Mouse (Mus musculus) kidney, embryonic 16.5 days (tissue): ENCODE measurements around the gene Utp3. TPM values are rescaled to one million over a fixed set of nuclear protein-coding genes. Genes with fewer than 3 reads are reported as not detected.
A peak's percentile ranks its signal among the peaks of the same experiment; 100 is the strongest.

Experiments used
- ATAC-seq: fragments of 200-750 bp; cut with Nextera tagmentation; 2 replicates; pipeline ENCODE4 v1.8.0; 2017; ENCODE audit warnings: moderate TSS enrichment; ENCODE audit not compliant: low FRiP score, low TSS enrichment
- H3K27ac ChIP-seq: fragments of 300-500 bp; sonication (generic); 2 replicates; pipeline ENCODE4 v1.5.1; 2014; ENCODE audit warnings: low read length
- H3K27me3 ChIP-seq: fragments of 300-500 bp; sonication (generic); 2 replicates; pipeline ENCODE4 v1.6.1; 2014; ENCODE audit warnings: low read length, control low read depth, mixed read lengths; ENCODE audit not compliant: insufficient read depth
- H3K36me3 ChIP-seq: fragments of 300-500 bp; sonication (generic); 2 replicates; pipeline ENCODE4 v1.6.1; 2014; ENCODE audit warnings: low read length, control low read depth, mixed read lengths; ENCODE audit not compliant: insufficient read depth
- H3K4me1 ChIP-seq: fragments of 300-500 bp; sonication (generic); 2 replicates; pipeline ENCODE4 v1.6.1; 2014; ENCODE audit warnings: low read length, control low read depth, mixed read lengths; ENCODE audit not compliant: insufficient read depth
- H3K4me2 ChIP-seq: fragments of 300-500 bp; sonication (generic); replicated peaks from 2 replicates; pipeline ENCODE4 v1.6.1; 2014; ENCODE audit warnings: low read depth, low read length
- H3K4me3 ChIP-seq: fragments of 300-500 bp; sonication (generic); 2 replicates; pipeline ENCODE4 v1.5.1; 2014; ENCODE audit warnings: mild to moderate bottlenecking, low read length
- H3K9ac ChIP-seq: fragments of 300-500 bp; sonication (generic); replicated peaks from 2 replicates; pipeline ENCODE4 v1.6.1; 2014; ENCODE audit warnings: low read length
- H3K9me3 ChIP-seq: fragments of 300-500 bp; sonication (generic); 2 replicates; pipeline ENCODE4 v1.6.1; 2016; ENCODE audit warnings: low read length, control low read depth
- WGBS: fragments of 180-500 bp; shearing (Covaris S2); extraction: QIAGEN DNeasy Blood & Tissue Kit; methylation state at CpG from one replicate; pipeline ENCODE4 v1.1.7; 2014; 5-methylcytosine and 5-hydroxymethylcytosine counted together
- polyA plus RNA-seq: library from polyadenylated mRNA; unstranded; fragments of >200 nt; fragmentation: Nextera tagmentation; extraction: Ambion mirVana; gene quantifications from 2 replicates; pipeline ENCODE4 v1.2.1, GENCODE M21; 2015

Gene Utp3
- polyA plus RNA-seq, 1 experiment from 2014 or later: 78.0 TPM

DNA sequence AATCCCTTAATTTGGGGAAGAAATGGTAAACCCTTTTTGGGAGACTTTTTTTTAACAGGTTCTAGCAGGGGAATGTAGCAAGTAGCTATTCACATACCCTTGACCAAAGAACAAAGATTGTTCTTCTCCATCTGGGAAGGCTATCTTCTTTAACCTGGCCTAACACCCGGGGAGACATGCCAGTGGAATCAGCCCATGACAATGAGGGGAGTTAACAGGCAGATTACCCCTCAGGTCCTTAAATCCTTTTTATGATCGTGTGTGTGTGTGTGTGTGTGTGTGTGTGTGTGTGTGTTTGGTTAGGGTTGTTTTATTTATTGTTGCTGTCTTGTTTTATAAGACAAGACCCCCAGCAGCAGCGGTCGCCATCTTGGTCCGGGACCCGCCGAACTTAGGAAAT, 8.7 kb upstream of the Utp3 start:
- Histone ChIP-seq H3K4me2 (no peak overlapping the region), H3K27ac (no peak overlapping the region), H3K9ac (no peak overlapping the region), H3K4me1 (no peaks in the 10 kb centered on the region), H3K9me3 (no peaks in the 10 kb centered on the region), H3K27me3 (no peaks in the 10 kb centered on the region), H3K36me3 (no peaks in the 10 kb centered on the region), H3K4me3 (no peak overlapping the region)
- 84% methylated on average over 7 of the region's 7 CpGs for WGBS
- ATAC-seq: no peak

DNA sequence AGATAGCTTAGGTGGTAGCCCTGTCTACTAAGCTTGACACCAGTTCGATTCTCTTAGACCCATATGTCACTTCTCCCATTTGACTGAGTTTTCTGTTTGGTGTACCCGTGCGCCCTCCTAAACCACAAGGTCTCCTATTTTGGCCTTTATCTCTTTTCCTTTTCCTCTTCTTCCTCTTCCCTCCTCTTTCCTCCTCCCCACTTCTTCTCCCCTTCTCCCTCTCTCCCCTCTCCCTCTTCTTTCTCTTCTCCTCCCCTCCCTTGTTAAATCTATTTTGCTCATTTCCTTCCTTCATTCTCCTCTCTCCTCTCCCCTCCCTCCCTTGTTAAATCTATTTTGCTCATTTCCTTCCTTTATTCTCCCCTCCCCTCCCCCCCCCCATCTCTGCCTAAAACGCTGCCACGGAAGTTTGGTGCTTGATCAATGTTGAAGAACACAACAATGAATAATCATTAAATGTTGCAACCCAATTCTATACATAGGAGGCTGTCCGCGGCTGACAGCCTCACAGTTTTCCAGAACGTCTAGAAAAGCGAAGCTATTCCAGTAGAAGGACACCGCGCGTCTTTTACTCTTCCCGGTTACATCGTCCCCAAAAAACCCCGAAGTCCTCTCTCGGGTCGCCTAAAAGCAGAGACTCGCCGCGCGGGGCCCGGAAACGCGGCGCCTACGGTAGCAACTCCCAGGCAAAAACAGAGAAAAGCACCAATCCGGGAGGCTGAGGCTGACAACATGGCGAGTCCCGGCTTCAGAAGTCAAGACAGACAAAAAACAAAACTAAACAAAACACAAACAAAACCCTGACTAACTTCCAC, 784 bp upstream of the Utp3 start:
- peak overlapping the region; percentile 72 for H3K4me3 ChIP-seq
- no peaks in the 10 kb centered on the region for H3K27me3 ChIP-seq
- peak; percentile 67 for ATAC-seq
- peaks cover 16% of the 10 kb centered on the region for H3K4me1 ChIP-seq
- WGBS: 8% methylated on average over 29 of the region's 29 CpGs
- H3K4me2 ChIP-seq: peak overlapping the region; percentile 61
- H3K9me3 ChIP-seq: no peaks in the 10 kb centered on the region
- peaks cover 8% of the 10 kb centered on the region; the same call in 1 of the 2 replicates for H3K36me3 ChIP-seq
- H3K27ac ChIP-seq: peak overlapping the region; percentile 98
- H3K9ac ChIP-seq: peak overlapping the region; percentile 83

DNA sequence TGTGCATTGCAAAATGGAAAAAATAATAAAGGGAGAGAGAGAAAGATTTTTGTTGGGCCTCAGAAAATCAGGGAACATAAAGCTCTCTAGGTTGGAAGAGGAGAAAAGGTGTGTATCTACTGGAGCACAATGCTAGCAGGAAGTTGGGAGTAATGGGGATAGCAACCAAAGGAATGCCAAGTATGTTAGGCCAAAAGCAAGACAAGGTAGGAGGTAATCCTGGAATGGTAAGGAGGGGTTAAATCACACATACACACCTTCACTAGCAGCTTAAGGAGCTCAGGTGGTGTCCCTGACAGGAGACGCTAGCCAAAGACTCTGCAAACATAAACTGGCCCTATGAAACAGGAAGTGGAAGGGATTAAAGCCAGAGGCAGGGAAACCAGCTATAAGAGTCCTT, 4.7 kb downstream of the Utp3 start:
- 46% methylated on average over 1 of the region's 1 CpGs for WGBS
- H3K9ac ChIP-seq: no peak overlapping the region
- H3K4me2 ChIP-seq: no peak overlapping the region
- H3K4me1 ChIP-seq: peaks cover 18% of the 10 kb centered on the region
- H3K9me3 ChIP-seq: no peaks in the 10 kb centered on the region
- no peaks in the 10 kb centered on the region for H3K27me3 ChIP-seq
- no peak overlapping the region for H3K27ac ChIP-seq
- H3K4me3 ChIP-seq: no peak overlapping the region
- ATAC-seq: no peak
- peaks cover 8% of the 10 kb centered on the region; the same call in 1 of the 2 replicates for H3K36me3 ChIP-seq

- Histone ChIP-seq H3K4me3 (no peak overlapping the region), H3K4me2 (no peak overlapping the region), H3K27ac (no peak overlapping the region), H3K9me3 (no peaks in the 10 kb centered on the region), H3K27me3 (no peaks in the 10 kb centered on the region), H3K36me3 (peaks cover 8% of the 10 kb centered on the region; the same call in 1 of the 2 replicates), H3K9ac (no peak overlapping the region), H3K4me1 (peaks cover 10% of the 10 kb centered on the region)
- no peak for ATAC-seq
- WGBS: 83% methylated on average over 9 of the region's 9 CpGs
Measured at GRCm38 (mm10) chr5:88561080-88561814, 7.0 kb downstream of the Utp3 start.

DNA sequence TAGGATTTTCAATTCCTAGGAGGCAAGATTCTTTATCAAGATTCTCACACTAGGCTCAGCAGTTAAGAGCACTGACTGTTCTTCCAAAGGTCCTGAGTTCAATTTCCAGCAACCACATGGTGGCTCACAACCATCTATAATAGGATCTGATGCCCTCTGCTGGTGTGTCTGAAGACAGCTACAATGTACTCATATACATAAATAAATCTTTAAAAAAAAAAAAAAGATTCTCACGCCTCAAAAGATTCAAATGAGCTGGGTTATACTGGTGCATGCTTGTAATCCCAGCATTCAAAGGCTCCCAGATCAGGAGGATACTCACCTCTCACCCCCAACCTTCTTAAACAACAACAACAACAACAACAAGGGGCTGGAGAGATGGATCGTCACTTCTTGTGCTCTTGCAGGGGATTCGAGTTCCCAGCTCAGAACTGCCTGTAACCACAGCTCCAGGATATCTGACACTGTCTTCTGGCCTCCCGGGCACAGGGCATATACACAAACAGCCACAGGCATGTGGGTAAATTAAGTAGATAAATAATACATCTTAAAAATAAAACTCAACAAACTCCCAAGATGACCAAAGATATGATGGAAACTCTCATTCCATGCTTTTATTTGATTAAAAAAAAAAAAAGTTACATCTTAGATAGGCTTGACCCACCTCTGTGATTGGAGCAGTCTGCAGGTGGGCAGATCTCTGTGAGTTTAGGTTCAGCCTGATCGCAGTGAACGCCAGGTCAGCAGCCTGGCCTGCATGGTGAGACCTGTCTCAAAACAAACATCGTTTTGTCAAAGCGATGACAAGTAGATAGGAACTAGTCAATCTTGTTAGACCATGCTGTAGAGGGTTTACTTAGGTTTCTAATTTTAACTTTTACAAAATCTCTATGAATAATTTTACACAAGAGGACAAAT, 8.9 kb downstream of the Utp3 start:
- no peak overlapping the region for H3K4me2 ChIP-seq
- 68% methylated on average over 8 of the region's 8 CpGs for WGBS
- ATAC-seq: no peak

GRCm38 (mm10) chr5:88564501-88565147, 10.4 kb downstream of the Utp3 start, which contains the start of gene Rufy3:
Gene Rufy3 (plus strand): TSS chr5:88565040.
- H3K4me3 ChIP-seq: peak within 1 kb of the TSS; percentile 73
- peak within 1 kb of the TSS; percentile 79 for H3K27ac ChIP-seq
- no peaks in the 10 kb centered on the region for H3K9me3 ChIP-seq
- peak; percentile 94 for ATAC-seq
- H3K4me1 ChIP-seq: peaks cover 15% of the 10 kb centered on the region
- 0% methylated on average over 51 of the region's 71 CpGs for WGBS
- H3K4me2 ChIP-seq: peak within 1 kb of the TSS; percentile 76
- H3K36me3 ChIP-seq: no peaks in the 10 kb centered on the region
- H3K9ac ChIP-seq: peak within 1 kb of the TSS; percentile 90
- H3K27me3 ChIP-seq: no peaks in the 10 kb centered on the region

More for the DNA sequence above, 8.9 kb downstream of the Utp3 start:
- H3K9me3 ChIP-seq: no peaks in the 10 kb centered on the region
- no peak overlapping the region for H3K4me3 ChIP-seq
- no peak overlapping the region for H3K27ac ChIP-seq
- no peak overlapping the region for H3K9ac ChIP-seq
- H3K27me3 ChIP-seq: no peaks in the 10 kb centered on the region
- no peaks in the 10 kb centered on the region for H3K36me3 ChIP-seq
- H3K4me1 ChIP-seq: peaks cover 10% of the 10 kb centered on the region

DNA sequence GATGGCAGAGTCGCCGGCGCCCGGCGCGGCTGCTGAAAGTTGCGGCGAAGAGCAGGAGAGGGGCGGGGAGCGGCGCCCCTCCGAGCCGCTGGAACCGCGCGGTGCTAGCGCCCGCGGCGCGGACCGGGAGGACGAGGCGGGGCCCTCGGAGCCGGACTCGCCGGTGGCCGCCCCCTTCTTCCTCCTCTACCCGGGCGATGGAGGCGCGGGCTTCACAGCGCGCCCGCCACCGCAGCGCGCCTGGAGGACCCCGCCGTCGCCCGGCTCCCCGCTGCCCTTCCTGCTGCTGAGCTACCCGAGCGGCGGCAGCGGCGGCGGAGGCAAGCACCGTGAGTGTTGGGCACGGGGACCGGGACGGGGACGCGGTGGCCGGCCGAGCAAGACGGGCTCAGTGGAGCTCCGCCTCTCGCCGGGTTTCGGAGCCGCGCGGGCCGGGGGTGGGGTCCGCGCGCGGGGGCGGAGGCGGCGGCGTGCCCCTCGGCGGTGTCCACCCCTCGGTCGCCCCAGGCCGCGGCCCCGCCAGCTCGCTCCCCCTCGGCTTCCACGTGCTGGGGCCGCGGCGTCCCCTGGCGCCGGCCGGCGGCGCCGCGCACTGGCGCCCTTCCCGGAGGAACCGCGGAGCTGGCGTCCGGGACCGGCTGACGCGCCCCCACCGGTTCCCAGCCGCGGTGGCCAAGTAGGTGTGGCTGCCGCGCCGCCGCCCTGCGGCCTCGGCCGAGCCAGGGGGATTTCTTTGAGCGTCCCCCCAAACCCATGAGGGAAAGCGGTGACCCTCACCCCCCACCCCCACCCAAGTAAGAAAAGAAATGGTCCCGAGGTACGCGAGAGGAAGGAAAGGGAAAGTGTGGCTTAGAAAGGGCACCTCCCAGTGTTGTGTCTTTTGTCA, 11.1 kb downstream of the Utp3 start:
- 0 out of 2 replicates have a peak, but pooled peaks cover 3% of the 10 kb centered on the region for H3K36me3 ChIP-seq
- H3K27me3 ChIP-seq: no peaks in the 10 kb centered on the region
- peak overlapping the region; percentile 73 for H3K4me3 ChIP-seq
- peak overlapping the region; percentile 76 for H3K4me2 ChIP-seq
- peak overlapping the region; percentile 79 for H3K27ac ChIP-seq
- H3K4me1 ChIP-seq: peaks cover 15% of the 10 kb centered on the region
- no peaks in the 10 kb centered on the region for H3K9me3 ChIP-seq
- peak; percentile 76 for ATAC-seq
- peak overlapping the region; percentile 90 for H3K9ac ChIP-seq
- WGBS: under 1% methylated on average over 87 of the region's 119 CpGs

- ATAC-seq: no peak
- H3K4me2 ChIP-seq: peak overlapping the region; percentile 76
- H3K9me3 ChIP-seq: no peaks in the 10 kb centered on the region
- H3K4me1 ChIP-seq: peaks cover 15% of the 10 kb centered on the region
- WGBS: 1% methylated on average over 14 of the region's 14 CpGs
- H3K27me3 ChIP-seq: no peaks in the 10 kb centered on the region
- H3K4me3 ChIP-seq: peak overlapping the region; percentile 73
- peak overlapping the region; percentile 90 for H3K9ac ChIP-seq
- H3K36me3 ChIP-seq: 0 out of 2 replicates have a peak, but pooled peaks cover 9% of the 10 kb centered on the region
- peak overlapping the region; percentile 79 for H3K27ac ChIP-seq
Measured at GRCm38 (mm10) chr5:88566034-88566841, 12.0 kb downstream of the Utp3 start.
